Mouse (Mus musculus): Measurements from ENCODE around the gene Mdm1.

DNA sequence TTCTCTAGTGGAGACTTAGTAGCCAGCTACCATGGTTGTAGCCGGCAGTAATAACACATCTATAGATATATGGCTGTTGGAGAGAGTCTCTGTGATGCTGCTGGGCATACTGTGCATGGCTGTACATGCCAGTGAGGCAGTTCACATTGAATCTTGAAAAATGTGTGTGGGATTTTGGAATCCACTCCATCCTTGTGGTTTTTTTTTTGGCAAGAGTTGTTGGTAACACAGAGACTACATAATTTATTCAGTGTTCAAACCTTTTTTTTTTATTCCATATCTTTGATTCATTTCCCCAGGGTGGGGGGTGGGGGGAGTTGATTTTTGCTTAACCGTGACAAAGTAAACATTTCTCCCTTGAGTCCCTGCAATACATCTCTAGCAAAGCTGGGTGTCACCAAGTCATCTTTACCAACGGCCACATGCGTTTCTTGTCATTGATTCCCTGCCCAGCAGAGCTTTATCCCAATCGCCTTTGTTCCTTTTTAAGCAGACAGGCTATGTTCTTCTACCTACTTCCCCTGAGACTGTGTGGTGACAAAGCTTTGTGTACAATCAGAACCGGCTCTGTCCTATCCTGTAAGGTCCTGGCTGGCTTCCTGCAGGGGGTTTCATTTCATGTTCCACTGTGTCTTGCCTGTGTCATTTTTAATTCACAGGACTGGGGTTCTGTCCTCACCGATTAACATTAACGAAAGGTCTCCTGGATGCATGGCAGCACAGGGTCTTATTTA is 1.6 kb upstream of the Mdm1 start:
- TF ChIP-seq CTCF (IDR thresholded peaks at IDR 0.05; ENCODE audit: insufficient read depth, low read depth, low read length) (no peak), POLR2A (IDR thresholded peaks at IDR 0.05; ENCODE audit: insufficient read depth, low read depth, low read length) (no peak)
